Mouse (Mus musculus): ENCODE data around the gene Rassf8. TPM values are rescaled to one million over a fixed set of nuclear protein-coding genes. Genes with fewer than 3 reads are reported as not detected.

The Rassf8 gene
- polyA plus RNA-seq, 1 experiment from 2014 or later, result 2.9 TPM

DNA sequence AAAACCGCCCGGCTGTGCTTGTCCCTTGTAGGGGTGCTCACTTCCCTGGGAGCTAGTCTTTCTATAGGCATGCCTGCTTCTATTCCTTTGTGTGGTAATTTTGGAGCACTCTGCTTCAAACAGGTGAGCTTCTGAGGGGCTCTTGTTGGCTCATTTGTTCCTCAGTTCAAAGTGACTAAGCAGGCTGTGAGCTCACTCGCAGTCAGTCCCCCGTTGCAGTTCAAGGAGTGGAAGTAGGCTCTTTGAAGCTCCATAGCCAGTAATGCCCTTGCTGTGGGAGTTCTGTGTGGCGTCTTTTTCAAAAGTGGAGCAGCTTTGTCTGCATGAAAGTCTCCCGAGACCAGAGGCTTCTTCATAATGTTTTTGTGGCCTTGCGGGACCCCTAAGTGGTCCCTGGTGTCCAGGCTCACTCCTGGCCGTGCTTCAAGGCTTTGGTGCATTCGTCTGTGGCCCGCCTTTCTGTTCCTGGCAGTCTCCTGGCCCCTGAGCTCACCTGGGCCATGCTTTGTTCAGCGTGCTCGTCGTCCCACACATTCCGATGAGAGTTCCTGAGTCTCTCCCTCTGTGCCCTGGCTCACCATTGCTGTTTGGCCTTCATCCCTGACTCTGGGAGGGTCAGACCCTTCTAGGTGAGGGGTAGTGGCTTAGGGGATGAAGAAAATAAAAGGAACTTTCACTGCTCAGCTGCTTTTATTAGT is 9.5 kb downstream of the Rassf8 start:
- 79% methylated on average over 14 of the region's 14 CpGs for WGBS
- H3K36me3 ChIP-seq, result peaks cover 2% of the 10 kb centered on the region; the same call in 1 of the 2 replicates
- no peak overlapping the region for H3K4me3 ChIP-seq
- H3K27ac ChIP-seq, result no peak overlapping the region
- H3K4me1 ChIP-seq (replicated peaks), result peaks cover 20% of the 10 kb centered on the region; the same call in 1 of the 2 replicates
- no peaks in the 10 kb centered on the region for H3K9me3 ChIP-seq
- DNase-seq (ENCODE audit: low spot score), result no peak
- H3K27me3 ChIP-seq (ENCODE audit: insufficient read depth, poor library complexity, severe bottlenecking), result no peaks in the 10 kb centered on the region

- 90% methylated on average over 6 of the region's 6 CpGs for WGBS
- Histone ChIP-seq H3K9me3 (no peaks in the 10 kb centered on the region), H3K4me1 (replicated peaks) (peaks cover 20% of the 10 kb centered on the region; the same call in 1 of the 2 replicates), H3K36me3 (no peaks in the 10 kb centered on the region), H3K27ac (no peak overlapping the region), H3K27me3 (ENCODE audit: insufficient read depth, poor library complexity, severe bottlenecking) (no peaks in the 10 kb centered on the region), H3K4me3 (no peak overlapping the region)
- no peak for DNase-seq (ENCODE audit: low spot score)
These were observed 10.1 kb downstream of the Rassf8 start for GRCm38 (mm10) chr6:145756640-145757005.

GRCm38 (mm10) chr6:145757346-145757745 is 10.8 kb downstream of the Rassf8 start:
- Histone ChIP-seq H3K27me3 (ENCODE audit: insufficient read depth, poor library complexity, severe bottlenecking) (no peaks in the 10 kb centered on the region), H3K27ac (no peak overlapping the region), H3K4me1 (replicated peaks) (peaks cover 20% of the 10 kb centered on the region; the same call in 1 of the 2 replicates), H3K4me3 (no peak overlapping the region), H3K36me3 (no peaks in the 10 kb centered on the region), H3K9me3 (no peaks in the 10 kb centered on the region)
- DNase-seq (ENCODE audit: low spot score), result no peak
- 74% methylated on average over 3 of the region's 3 CpGs for WGBS

DNA sequence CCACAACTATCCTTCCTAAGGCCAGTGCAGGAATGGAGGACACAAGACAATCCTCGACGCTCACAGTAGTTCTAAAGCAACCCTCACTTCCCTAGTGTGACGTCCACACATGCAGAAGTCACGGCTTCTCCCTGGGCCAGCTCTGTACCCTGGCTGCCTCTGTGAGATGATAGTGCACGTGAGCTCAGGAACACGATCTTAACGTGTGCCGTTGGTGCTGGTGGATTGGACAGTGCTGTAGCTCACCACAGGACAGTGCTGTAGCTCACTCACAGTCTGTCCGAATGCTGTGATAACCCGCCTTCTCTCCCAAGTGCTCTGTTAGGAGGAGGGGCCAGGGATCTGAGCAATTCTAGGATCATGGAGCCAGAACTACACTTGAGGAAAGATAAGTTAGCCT is 12.1 kb downstream of the Rassf8 start:
- H3K4me1 ChIP-seq (replicated peaks), result peaks cover 23% of the 10 kb centered on the region; the same call in 1 of the 2 replicates
- no peaks in the 10 kb centered on the region for H3K36me3 ChIP-seq
- WGBS, result 88% methylated on average over 10 of the region's 10 CpGs
- no peak overlapping the region for H3K27ac ChIP-seq
- no peaks in the 10 kb centered on the region for H3K27me3 ChIP-seq (ENCODE audit: insufficient read depth, poor library complexity, severe bottlenecking)
- H3K9me3 ChIP-seq, result no peaks in the 10 kb centered on the region
- DNase-seq (ENCODE audit: low spot score), result no peak
- H3K4me3 ChIP-seq, result no peak overlapping the region

GRCm38 (mm10) chr6:145759432-145759831 is 12.9 kb downstream of the Rassf8 start:
- peaks cover 25% of the 10 kb centered on the region; the same call in 1 of the 2 replicates for H3K4me1 ChIP-seq (replicated peaks)
- no peaks in the 10 kb centered on the region for H3K9me3 ChIP-seq
- WGBS, result 86% methylated on average over 2 of the region's 2 CpGs
- H3K27me3 ChIP-seq (ENCODE audit: insufficient read depth, poor library complexity, severe bottlenecking), result no peaks in the 10 kb centered on the region
- H3K27ac ChIP-seq, result no peak overlapping the region
- no peak overlapping the region for H3K4me3 ChIP-seq
- DNase-seq (ENCODE audit: low spot score), result no peak
- no peaks in the 10 kb centered on the region for H3K36me3 ChIP-seq

- Histone ChIP-seq H3K27ac (no peak overlapping the region), H3K27me3 (ENCODE audit: insufficient read depth, poor library complexity, severe bottlenecking) (no peaks in the 10 kb centered on the region), H3K9me3 (no peaks in the 10 kb centered on the region), H3K4me3 (no peak overlapping the region), H3K36me3 (no peaks in the 10 kb centered on the region), H3K4me1 (replicated peaks) (peaks cover 25% of the 10 kb centered on the region; the same call in 1 of the 2 replicates)
- DNase-seq (ENCODE audit: low spot score), result no peak
- 87% methylated on average over 4 of the region's 4 CpGs for WGBS
These were observed 13.9 kb downstream of the Rassf8 start for GRCm38 (mm10) chr6:145760246-145761016.

DNA sequence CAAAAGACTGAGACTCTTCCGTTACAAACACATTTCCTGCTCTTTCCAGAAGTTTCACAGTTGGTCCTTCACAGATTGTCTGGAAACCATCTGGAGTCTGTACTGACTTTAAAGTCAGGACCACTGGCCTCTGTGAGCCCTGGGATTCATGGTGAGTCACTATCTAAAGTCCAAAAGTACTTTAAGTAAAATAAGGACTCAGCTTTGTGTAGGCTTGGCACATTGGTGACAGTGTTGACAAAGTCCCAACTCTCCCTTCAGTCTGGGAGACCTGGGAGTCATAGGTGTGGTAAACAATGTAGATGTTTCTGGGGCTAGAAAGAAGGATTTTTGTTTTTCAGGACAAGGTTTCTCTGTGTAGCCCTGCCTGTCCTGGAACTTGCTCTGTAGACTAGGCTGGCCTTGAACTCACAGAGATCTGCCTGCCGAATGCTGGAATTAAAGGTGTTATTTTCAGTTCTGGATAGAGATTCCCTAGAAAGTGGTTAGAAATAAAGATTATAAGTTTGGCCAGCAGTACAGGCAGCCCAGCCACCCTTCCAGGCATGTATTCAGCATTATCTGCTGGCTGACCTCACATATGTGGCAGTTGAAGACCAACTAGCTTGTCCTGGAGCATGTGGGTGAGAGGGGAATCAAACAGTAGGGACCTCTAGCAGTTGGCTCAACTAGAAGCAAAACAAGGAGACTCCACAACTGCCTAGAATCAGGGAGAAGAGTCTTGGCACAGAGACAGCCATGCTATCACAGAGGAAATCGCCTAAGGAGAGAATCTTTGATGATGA is 14.8 kb downstream of the Rassf8 start:
- H3K4me3 ChIP-seq, result no peak overlapping the region
- no peaks in the 10 kb centered on the region for H3K9me3 ChIP-seq
- H3K27me3 ChIP-seq (ENCODE audit: insufficient read depth, poor library complexity, severe bottlenecking), result no peaks in the 10 kb centered on the region
- 86% methylated on average over 3 of the region's 3 CpGs for WGBS
- no peaks in the 10 kb centered on the region for H3K36me3 ChIP-seq
- no peak overlapping the region for H3K27ac ChIP-seq
- peaks cover 19% of the 10 kb centered on the region; the same call in 1 of the 2 replicates for H3K4me1 ChIP-seq (replicated peaks)
- DNase-seq (ENCODE audit: low spot score), result no peak

- Histone ChIP-seq H3K27me3 (ENCODE audit: insufficient read depth, poor library complexity, severe bottlenecking) (no peaks in the 10 kb centered on the region), H3K27ac (no peak overlapping the region), H3K4me1 (replicated peaks) (0 out of 2 replicates have a peak, but pooled peaks cover 15% of the 10 kb centered on the region), H3K9me3 (no peaks in the 10 kb centered on the region), H3K36me3 (no peaks in the 10 kb centered on the region), H3K4me3 (no peak overlapping the region)
- WGBS, result 96% methylated on average over 3 of the region's 3 CpGs
- DNase-seq (ENCODE audit: low spot score), result no peak
These were observed 15.5 kb downstream of the Rassf8 start for GRCm38 (mm10) chr6:145762016-145762415.

- Histone ChIP-seq H3K9me3 (no peaks in the 10 kb centered on the region), H3K4me3 (no peak overlapping the region), H3K4me1 (replicated peaks) (0 out of 2 replicates have a peak, but pooled peaks cover 13% of the 10 kb centered on the region), H3K36me3 (no peaks in the 10 kb centered on the region), H3K27me3 (ENCODE audit: insufficient read depth, poor library complexity, severe bottlenecking) (no peaks in the 10 kb centered on the region), H3K27ac (no peak overlapping the region)
- DNase-seq (ENCODE audit: low spot score), result no peak
- 90% methylated on average over 4 of the region's 4 CpGs for WGBS
These were observed 16.5 kb downstream of the Rassf8 start for GRCm38 (mm10) chr6:145763051-145763450.

GRCm38 (mm10) chr6:145765011-145765410 is 18.5 kb downstream of the Rassf8 start:
- Histone ChIP-seq H3K4me3 (no peak overlapping the region), H3K27ac (no peak overlapping the region), H3K4me1 (replicated peaks) (peaks cover 18% of the 10 kb centered on the region; the same call in 1 of the 2 replicates), H3K36me3 (no peaks in the 10 kb centered on the region), H3K9me3 (no peaks in the 10 kb centered on the region), H3K27me3 (ENCODE audit: insufficient read depth, poor library complexity, severe bottlenecking) (no peaks in the 10 kb centered on the region)
- DNase-seq (ENCODE audit: low spot score), result no peak
- WGBS, result 73% methylated on average over 7 of the region's 7 CpGs

GRCm38 (mm10) chr6:145766971-145767370 is 20.4 kb downstream of the Rassf8 start:
- no peaks in the 10 kb centered on the region for H3K9me3 ChIP-seq
- H3K27ac ChIP-seq, result no peak overlapping the region
- no peak for DNase-seq (ENCODE audit: low spot score)
- no peaks in the 10 kb centered on the region for H3K27me3 ChIP-seq (ENCODE audit: insufficient read depth, poor library complexity, severe bottlenecking)
- no peak overlapping the region for H3K4me3 ChIP-seq
- H3K4me1 ChIP-seq (replicated peaks), result peaks cover 30% of the 10 kb centered on the region
- 90% methylated on average over 6 of the region's 6 CpGs for WGBS
- H3K36me3 ChIP-seq, result no peaks in the 10 kb centered on the region

DNA sequence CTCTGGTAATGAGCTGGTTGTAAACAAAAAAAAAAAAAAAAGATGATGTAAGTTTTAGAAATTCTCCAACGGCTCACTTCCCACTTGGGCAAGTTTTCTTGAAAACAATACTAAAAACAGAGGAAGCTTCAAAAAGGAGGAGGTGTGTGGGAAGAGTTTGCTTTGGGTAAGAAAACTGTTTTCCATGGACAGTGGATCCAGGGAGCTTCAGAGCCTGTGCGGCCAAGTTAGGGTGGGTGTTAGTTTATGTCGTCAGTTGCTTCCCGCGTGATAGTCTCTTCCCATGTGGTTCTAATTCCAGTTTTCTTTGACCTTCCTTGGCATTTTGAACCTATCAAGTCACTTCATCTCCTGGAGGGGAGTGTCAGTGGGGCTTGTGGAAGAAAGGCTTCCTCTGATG is 21.1 kb downstream of the Rassf8 start:
- no peak overlapping the region for H3K27ac ChIP-seq
- H3K27me3 ChIP-seq (ENCODE audit: insufficient read depth, poor library complexity, severe bottlenecking), result no peaks in the 10 kb centered on the region
- no peak for DNase-seq (ENCODE audit: low spot score)
- WGBS, result 75% methylated on average over 5 of the region's 5 CpGs
- H3K4me1 ChIP-seq (replicated peaks), result peaks cover 30% of the 10 kb centered on the region
- H3K9me3 ChIP-seq, result no peaks in the 10 kb centered on the region
- H3K4me3 ChIP-seq, result no peak overlapping the region
- no peaks in the 10 kb centered on the region for H3K36me3 ChIP-seq
